Mouse (Mus musculus): ENCODE results near the gene Tpo.

Tpo gene

GRCm38 (mm10) chr12:30132524-30132923, at the start of gene Tpo:
TSS of gene Tpo (minus strand) at chr12:30132624.
- DNase-seq = no peak

- DNase-seq = no peak
Observed at GRCm38 (mm10) chr12:30181721-30182120, 49.3 kb upstream of the Tpo start.

- no peak for DNase-seq
Observed at GRCm38 (mm10) chr12:30179623-30180022, 47.2 kb upstream of the Tpo start.

GRCm38 (mm10) chr12:30177966-30178365, 45.5 kb upstream of the Tpo start:
- DNase-seq = no peak

GRCm38 (mm10) chr12:30177529-30177928, 45.1 kb upstream of the Tpo start:
- no peak for DNase-seq

GRCm38 (mm10) chr12:30168491-30168890, 36.1 kb upstream of the Tpo start:
- no peak for DNase-seq

GRCm38 (mm10) chr12:30164538-30164937, 32.1 kb upstream of the Tpo start:
- no peak for DNase-seq

- no peak for DNase-seq
Observed at GRCm38 (mm10) chr12:30164005-30164404, 31.6 kb upstream of the Tpo start.

- no peak for DNase-seq
Observed at GRCm38 (mm10) chr12:30161731-30162406, 29.4 kb upstream of the Tpo start.

GRCm38 (mm10) chr12:30160475-30160874, 28.1 kb upstream of the Tpo start:
- DNase-seq = no peak

- DNase-seq = no peak
Observed at GRCm38 (mm10) chr12:30159788-30160187, 27.4 kb upstream of the Tpo start.

- DNase-seq = no peak
Observed at GRCm38 (mm10) chr12:30154079-30154673, 21.8 kb upstream of the Tpo start.

- DNase-seq = no peak
Observed at GRCm38 (mm10) chr12:30142085-30142484, 9.7 kb upstream of the Tpo start.

GRCm38 (mm10) chr12:30129411-30129716, 3.1 kb downstream of the Tpo start:
- no peak for DNase-seq

GRCm38 (mm10) chr12:30128561-30129410, 3.6 kb downstream of the Tpo start:
- DNase-seq = peak; percentile 10

- DNase-seq = no peak
Observed at GRCm38 (mm10) chr12:30122347-30122746, 10.1 kb downstream of the Tpo start.

- DNase-seq = no peak
Observed at GRCm38 (mm10) chr12:30112271-30112670, 20.2 kb downstream of the Tpo start.

GRCm38 (mm10) chr12:30109646-30110605, 22.5 kb downstream of the Tpo start:
- no peak for DNase-seq

- no peak for DNase-seq
Observed at GRCm38 (mm10) chr12:30102891-30103565, 29.4 kb downstream of the Tpo start.

- no peak for DNase-seq
Observed at GRCm38 (mm10) chr12:30092081-30092480, 40.3 kb downstream of the Tpo start.

- DNase-seq = no peak
Observed at GRCm38 (mm10) chr12:30083971-30084370, 48.5 kb downstream of the Tpo start.

- no peak for DNase-seq
Observed at GRCm38 (mm10) chr12:30077056-30077455, 55.4 kb downstream of the Tpo start.
